Mouse (Mus musculus) liver, embryonic 12.5 days (tissue): ENCODE results near the gene Txndc12. TPM values are rescaled to one million over a fixed set of nuclear protein-coding genes. Genes with fewer than 3 reads are reported as not detected.

Experiments used
- ATAC-seq: fragments of 200-750 bp; cut with Nextera tagmentation; 2 replicates; pipeline ENCODE4 v1.8.0; 2017; ENCODE audit warnings: moderate number of reproducible peaks, mild to moderate bottlenecking, moderate library complexity
- H3K27ac ChIP-seq: fragments of 300-500 bp; sonication (generic); 2 replicates; pipeline ENCODE4 v1.5.1; 2016; ENCODE audit warnings: mild to moderate bottlenecking
- H3K27me3 ChIP-seq: fragments of 300-500 bp; sonication (generic); replicated peaks from 2 replicates; pipeline ENCODE4 v1.6.1; 2016; ENCODE audit warnings: mild to moderate bottlenecking, moderate library complexity
- H3K36me3 ChIP-seq: fragments of 300-500 bp; sonication (generic); 2 replicates; pipeline ENCODE4 v1.6.1; 2016; ENCODE audit warnings: mild to moderate bottlenecking, moderate library complexity
- H3K4me1 ChIP-seq: fragments of 300-500 bp; sonication (generic); 2 replicates; pipeline ENCODE4 v1.6.1; 2016
- H3K4me2 ChIP-seq: fragments of 300-500 bp; sonication (generic); 2 replicates; pipeline ENCODE4 v1.6.1; 2016; ENCODE audit warnings: mild to moderate bottlenecking, moderate library complexity
- H3K4me3 ChIP-seq: fragments of 300-500 bp; sonication (generic); 2 replicates; pipeline ENCODE4 v1.5.1; 2016; ENCODE audit warnings: mild to moderate bottlenecking, moderate library complexity
- H3K9ac ChIP-seq: fragments of 300-500 bp; sonication (generic); 2 replicates; pipeline ENCODE4 v1.6.1; 2016; ENCODE audit warnings: mild to moderate bottlenecking, moderate library complexity
- H3K9me3 ChIP-seq: fragments of 300-500 bp; sonication (generic); replicated peaks from 2 replicates; pipeline ENCODE4 v1.6.1; 2016; ENCODE audit warnings: mild to moderate bottlenecking, moderate library complexity
- WGBS: fragments of 180-500 bp; shearing (Covaris S2); methylation state at CpG from one replicate; pipeline ENCODE4 v1.1.7; 2016; ENCODE audit not compliant: insufficient replicate concordance; 5-methylcytosine and 5-hydroxymethylcytosine counted together
- polyA plus RNA-seq: library from polyadenylated mRNA; unstranded; fragments of >200 nt; fragmentation: Nextera tagmentation; extraction: Ambion mirVana; gene quantifications from 2 replicates; pipeline ENCODE4 v1.2.1, GENCODE M21; 2016

Gene Txndc12
- polyA plus RNA-seq = 33.6 and 35.9 TPM in 2 replicates

- Histone ChIP-seq H3K36me3 (peaks cover 11% of the 10 kb centered on the region), H3K9ac (peak within 1 kb of the TSS; percentile 97), H3K27me3 (no peaks in the 10 kb centered on the region), H3K4me1 (peaks cover 39% of the 10 kb centered on the region), H3K4me3 (peak within 1 kb of the TSS; percentile 97), H3K27ac (peak within 1 kb of the TSS; percentile 94), H3K4me2 (peak within 1 kb of the TSS; percentile 94), H3K9me3 (no peaks in the 10 kb centered on the region)
- peak; percentile 36 for ATAC-seq
- under 1% methylated on average over 34 of the region's 34 CpGs for WGBS
These were observed at the start of gene Txndc12 for GRCm38 (mm10) chr4:108834115-108834970. Txndc12 (plus strand) TSS chr4:108834601.

DNA sequence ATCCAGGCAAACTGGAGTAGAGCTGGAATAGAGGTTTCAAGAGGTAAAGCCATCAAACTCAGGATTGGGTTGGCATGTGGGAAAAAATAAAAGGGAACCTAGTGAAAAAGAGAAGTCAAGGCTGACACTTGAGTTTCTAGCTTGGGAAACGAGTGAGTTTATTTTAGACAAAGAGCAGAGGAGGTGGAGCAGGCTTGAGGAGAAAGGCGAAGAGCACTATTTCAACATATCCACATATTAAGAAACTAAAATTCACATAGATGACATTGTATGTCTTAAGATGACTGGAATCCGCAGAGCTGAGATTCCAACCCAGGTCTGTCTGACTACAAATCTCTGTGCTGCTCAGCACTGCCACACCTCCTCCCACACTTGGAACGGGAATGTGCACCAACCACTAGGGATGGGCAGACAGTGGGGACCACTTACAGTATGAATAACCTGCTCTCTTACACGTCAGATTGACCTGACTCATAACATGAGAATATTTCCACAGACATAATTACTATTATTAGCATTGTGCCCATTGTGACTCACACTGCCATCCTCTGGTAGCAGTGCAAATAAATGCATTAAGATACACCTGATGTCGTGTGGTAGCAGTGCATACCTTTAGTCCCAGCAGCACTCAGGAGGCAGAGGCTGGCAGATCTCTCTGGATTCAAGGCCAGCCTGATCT, 45.0 kb upstream of the Txndc12 start:
- H3K4me3 ChIP-seq = no peak overlapping the region
- H3K4me2 ChIP-seq = no peak overlapping the region
- no peak overlapping the region for H3K9ac ChIP-seq
- H3K4me1 ChIP-seq = no peaks in the 10 kb centered on the region
- no peak for ATAC-seq
- 48% methylated on average over 6 of the region's 6 CpGs for WGBS
- no peaks in the 10 kb centered on the region for H3K36me3 ChIP-seq
- no peaks in the 10 kb centered on the region for H3K9me3 ChIP-seq
- no peak overlapping the region for H3K27ac ChIP-seq
- H3K27me3 ChIP-seq = no peaks in the 10 kb centered on the region

- 27% methylated on average over 1 of the region's 1 CpGs for WGBS
- H3K27ac ChIP-seq = no peak overlapping the region
- H3K4me2 ChIP-seq = no peak overlapping the region
- no peaks in the 10 kb centered on the region for H3K9me3 ChIP-seq
- no peak for ATAC-seq
- no peak overlapping the region for H3K9ac ChIP-seq
- H3K4me1 ChIP-seq = no peaks in the 10 kb centered on the region
- no peak overlapping the region for H3K4me3 ChIP-seq
- no peaks in the 10 kb centered on the region for H3K36me3 ChIP-seq
- H3K27me3 ChIP-seq = no peaks in the 10 kb centered on the region
These were observed 43.9 kb upstream of the Txndc12 start for GRCm38 (mm10) chr4:108790507-108790906.

- Histone ChIP-seq H3K4me2 (no peak overlapping the region), H3K36me3 (no peaks in the 10 kb centered on the region), H3K4me3 (no peak overlapping the region), H3K27me3 (no peaks in the 10 kb centered on the region), H3K9ac (no peak overlapping the region), H3K27ac (no peak overlapping the region), H3K4me1 (no peaks in the 10 kb centered on the region), H3K9me3 (no peaks in the 10 kb centered on the region)
- WGBS = 44% methylated on average over 1 of the region's 1 CpGs
- no peak for ATAC-seq
These were observed 40.5 kb upstream of the Txndc12 start for GRCm38 (mm10) chr4:108793941-108794340.

DNA sequence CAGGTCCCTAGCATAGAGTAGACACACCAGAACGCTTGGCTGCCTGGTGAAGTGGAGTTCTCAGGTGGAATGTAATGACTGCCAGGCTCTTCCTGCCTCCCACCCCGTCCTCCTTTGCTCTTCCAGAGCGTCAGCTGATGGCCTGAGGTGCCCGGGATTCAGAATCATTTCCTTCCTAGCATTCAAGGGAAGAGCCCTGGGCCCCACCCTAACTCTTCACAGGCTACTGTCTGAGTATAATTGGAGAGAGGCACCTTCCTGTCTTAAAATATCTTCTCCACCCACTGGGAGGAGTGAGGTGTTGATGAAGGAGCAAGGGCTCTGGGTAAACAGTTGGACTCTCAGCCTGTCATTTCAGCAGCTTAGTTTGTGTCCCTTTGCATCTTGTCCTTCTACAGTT, 37.7 kb upstream of the Txndc12 start:
- Histone ChIP-seq H3K27me3 (no peaks in the 10 kb centered on the region), H3K9ac (no peak overlapping the region), H3K4me2 (no peak overlapping the region), H3K4me3 (no peak overlapping the region), H3K36me3 (no peaks in the 10 kb centered on the region), H3K4me1 (no peaks in the 10 kb centered on the region), H3K27ac (no peak overlapping the region), H3K9me3 (no peaks in the 10 kb centered on the region)
- no peak for ATAC-seq
- WGBS = 35% methylated on average over 4 of the region's 4 CpGs

DNA sequence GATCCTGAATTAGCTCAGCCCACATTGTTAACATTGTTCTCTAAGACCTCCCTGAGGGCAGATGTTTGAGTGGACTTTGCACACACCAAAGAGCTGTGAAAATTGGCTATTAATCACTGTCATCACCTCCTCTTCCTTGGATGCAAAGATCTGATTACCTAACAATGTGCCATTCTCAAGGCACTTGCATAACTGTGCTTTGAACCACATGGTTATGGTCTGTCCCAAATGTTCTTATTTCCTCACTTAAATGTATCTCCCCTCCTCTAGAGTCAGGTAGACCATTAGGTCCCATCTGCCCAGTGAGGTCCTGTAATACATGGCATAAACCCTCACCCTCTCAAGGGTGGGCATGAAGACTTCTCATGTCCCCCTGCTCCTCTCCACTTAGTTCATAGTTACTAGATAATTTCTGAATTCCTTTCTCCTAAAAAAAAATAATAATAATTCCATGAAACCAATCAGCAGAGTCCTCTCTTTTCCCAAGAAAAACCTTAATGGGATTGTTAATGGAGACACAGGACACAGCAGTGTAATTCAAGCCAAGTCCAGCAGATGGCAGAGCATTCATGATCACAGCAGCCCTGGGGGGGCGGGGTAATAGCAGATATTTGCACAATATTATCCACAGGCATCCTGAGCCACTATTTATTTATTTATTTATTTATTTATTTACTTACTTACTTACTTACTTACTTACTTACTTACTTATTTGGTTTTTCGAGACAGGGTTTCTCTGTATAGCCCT, 36.1 kb upstream of the Txndc12 start:
- no peak overlapping the region for H3K4me3 ChIP-seq
- no peaks in the 10 kb centered on the region for H3K36me3 ChIP-seq
- ATAC-seq = no peak
- H3K4me2 ChIP-seq = no peak overlapping the region
- H3K9ac ChIP-seq = no peak overlapping the region
- no peaks in the 10 kb centered on the region for H3K9me3 ChIP-seq
- no peaks in the 10 kb centered on the region for H3K4me1 ChIP-seq
- WGBS = 35% methylated on average over 2 of the region's 2 CpGs
- no peak overlapping the region for H3K27ac ChIP-seq
- H3K27me3 ChIP-seq = no peaks in the 10 kb centered on the region

DNA sequence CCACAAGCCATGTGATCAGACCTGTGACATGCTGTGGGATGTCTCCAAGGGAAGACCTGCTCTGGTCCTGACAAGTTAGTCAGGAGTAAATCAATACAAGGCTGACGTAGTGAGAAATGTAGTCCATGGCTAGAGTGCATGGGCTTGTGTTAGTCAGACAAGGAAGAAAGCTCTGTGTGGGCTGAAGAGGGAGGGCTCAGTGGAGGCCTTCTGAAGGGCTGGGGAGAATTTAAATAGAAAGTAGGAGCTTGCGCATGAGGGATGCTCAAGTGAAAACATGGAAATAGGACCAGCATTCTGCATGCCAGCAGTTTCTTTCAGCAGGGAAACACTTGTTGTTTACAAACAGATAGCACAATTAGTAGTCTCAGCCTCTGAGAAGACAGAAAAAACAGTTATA, 30.9 kb upstream of the Txndc12 start:
- no peak for ATAC-seq
- no peaks in the 10 kb centered on the region for H3K27me3 ChIP-seq
- no peaks in the 10 kb centered on the region for H3K36me3 ChIP-seq
- H3K9me3 ChIP-seq = no peaks in the 10 kb centered on the region
- H3K9ac ChIP-seq = no peak overlapping the region
- H3K27ac ChIP-seq = no peak overlapping the region
- no peak overlapping the region for H3K4me3 ChIP-seq
- 66% methylated on average over 2 of the region's 2 CpGs for WGBS
- no peak overlapping the region for H3K4me2 ChIP-seq
- no peaks in the 10 kb centered on the region for H3K4me1 ChIP-seq

GRCm38 (mm10) chr4:108811142-108811541, 23.3 kb upstream of the Txndc12 start:
- ATAC-seq = no peak
- Histone ChIP-seq H3K4me3 (no peak overlapping the region), H3K27ac (no peak overlapping the region), H3K9me3 (no peaks in the 10 kb centered on the region), H3K4me2 (no peak overlapping the region), H3K36me3 (peaks cover 6% of the 10 kb centered on the region), H3K4me1 (no peaks in the 10 kb centered on the region), H3K9ac (no peak overlapping the region), H3K27me3 (no peaks in the 10 kb centered on the region)
- WGBS = 62% methylated on average over 4 of the region's 4 CpGs

GRCm38 (mm10) chr4:108811550-108811949, 22.9 kb upstream of the Txndc12 start:
- H3K9ac ChIP-seq = no peak overlapping the region
- ATAC-seq = no peak
- WGBS = 64% methylated on average over 6 of the region's 6 CpGs

DNA sequence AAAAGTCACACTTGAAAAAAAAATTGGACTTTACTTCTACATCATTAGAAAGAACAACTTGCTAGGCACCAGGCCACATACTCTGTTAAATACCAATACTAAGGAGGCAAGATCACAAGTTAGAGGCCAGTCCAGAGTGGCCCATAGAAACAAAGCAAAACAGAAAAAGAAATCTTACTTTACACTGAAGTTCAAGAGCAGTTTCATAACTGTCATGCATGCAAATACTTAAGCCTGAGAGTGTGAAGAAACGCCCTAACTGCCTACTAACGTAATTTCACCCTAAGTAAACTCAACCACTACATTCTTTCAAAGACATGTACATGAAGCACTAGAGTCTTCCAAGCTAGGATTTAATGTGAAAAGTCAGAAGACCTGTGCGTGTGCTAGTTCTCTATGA, 8.7 kb upstream of the Txndc12 start:
- H3K27ac ChIP-seq = no peak overlapping the region
- no peaks in the 10 kb centered on the region for H3K9me3 ChIP-seq
- H3K36me3 ChIP-seq = peaks cover 88% of the 10 kb centered on the region
- H3K4me1 ChIP-seq = 0 out of 2 replicates have a peak, but pooled peaks cover under 1% of the 10 kb centered on the region
- H3K4me3 ChIP-seq = no peak overlapping the region
- ATAC-seq = no peak
- 91% methylated on average over 3 of the region's 3 CpGs for WGBS
- H3K9ac ChIP-seq = no peak overlapping the region
- no peaks in the 10 kb centered on the region for H3K27me3 ChIP-seq
- H3K4me2 ChIP-seq = no peak overlapping the region

More at GRCm38 (mm10) chr4:108811550-108811949, 22.9 kb upstream of the Txndc12 start:
- no peak overlapping the region for H3K4me3 ChIP-seq
- no peaks in the 10 kb centered on the region for H3K27me3 ChIP-seq
- no peaks in the 10 kb centered on the region for H3K4me1 ChIP-seq
- H3K9me3 ChIP-seq = no peaks in the 10 kb centered on the region
- H3K4me2 ChIP-seq = no peak overlapping the region
- peaks cover 6% of the 10 kb centered on the region for H3K36me3 ChIP-seq
- no peak overlapping the region for H3K27ac ChIP-seq

- Histone ChIP-seq H3K27ac (no peak overlapping the region), H3K4me2 (no peak overlapping the region), H3K36me3 (peaks cover 84% of the 10 kb centered on the region), H3K4me3 (no peak overlapping the region), H3K9me3 (no peaks in the 10 kb centered on the region), H3K27me3 (no peaks in the 10 kb centered on the region), H3K4me1 (peaks cover 4% of the 10 kb centered on the region), H3K9ac (no peak overlapping the region)
- ATAC-seq = no peak
- 79% methylated on average over 1 of the region's 1 CpGs for WGBS
These were observed 8.3 kb upstream of the Txndc12 start for GRCm38 (mm10) chr4:108826096-108826495.

GRCm38 (mm10) chr4:108826643-108827042, 7.8 kb upstream of the Txndc12 start:
- no peak for ATAC-seq
- WGBS = 88% methylated on average over 2 of the region's 2 CpGs
- H3K4me1 ChIP-seq = peaks cover 8% of the 10 kb centered on the region
- H3K4me2 ChIP-seq = no peak overlapping the region
- no peak overlapping the region for H3K9ac ChIP-seq
- H3K9me3 ChIP-seq = no peaks in the 10 kb centered on the region
- H3K27ac ChIP-seq = no peak overlapping the region
- H3K4me3 ChIP-seq = no peak overlapping the region
- H3K36me3 ChIP-seq = peaks cover 80% of the 10 kb centered on the region
- no peaks in the 10 kb centered on the region for H3K27me3 ChIP-seq
